Mouse (Mus musculus) adrenal gland, adult (tissue): ENCODE results near the gene Rab27a.
A peak's percentile ranks its signal among the peaks of the same experiment; 100 is the strongest.
"Not testable (repeated sequence)": the region's sequence is repeated elsewhere in the genome, so short reads cannot be mapped to it uniquely, and the experiment has no call there.

Experiments
- DNase-seq, 2 experiments: peaks; one replicate each; pipeline ENCODE4 v3.0.0; 2022 to 2023; ENCODE audit warnings: low spot score in 1 of 2; ENCODE audit not compliant: inconsistent age in 2 of 2

Rab27a gene

DNA sequence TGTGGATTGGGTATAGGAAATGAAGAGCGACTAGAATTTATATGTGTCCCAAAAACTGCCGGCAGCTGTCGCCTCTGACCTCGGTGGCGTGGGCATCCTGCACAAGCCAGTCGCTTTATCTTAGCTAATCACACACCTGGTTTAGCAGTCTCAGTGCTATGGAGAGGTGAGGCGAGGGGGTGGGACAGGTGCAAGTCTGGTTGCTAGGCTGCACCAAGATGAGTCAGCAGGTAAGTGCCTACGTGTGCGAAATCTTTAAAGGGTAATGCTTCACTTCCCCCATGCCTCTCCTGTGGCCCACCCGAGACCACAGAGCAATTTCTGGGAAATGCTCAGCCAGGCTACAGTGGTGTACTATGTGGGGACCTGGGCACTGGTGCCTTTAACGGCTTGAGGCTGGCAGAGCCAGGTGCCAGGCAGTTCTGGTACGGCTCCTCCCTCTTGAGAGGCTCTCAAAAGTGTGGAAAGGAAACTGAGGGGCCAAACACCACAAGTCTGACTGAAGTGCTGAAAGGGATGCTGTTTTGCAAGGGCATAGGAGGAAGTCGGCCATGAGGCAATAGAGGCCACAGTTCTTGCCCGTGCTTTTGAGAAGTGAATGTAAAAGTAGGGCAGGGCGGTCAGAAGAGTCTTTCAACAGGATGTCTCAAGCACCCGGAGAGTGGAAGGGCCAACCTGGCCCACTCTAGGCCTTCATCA, 44.7 kb downstream of the Rab27a start:
- peak in 1 of 2 experiments; percentile 35 for DNase-seq

DNA sequence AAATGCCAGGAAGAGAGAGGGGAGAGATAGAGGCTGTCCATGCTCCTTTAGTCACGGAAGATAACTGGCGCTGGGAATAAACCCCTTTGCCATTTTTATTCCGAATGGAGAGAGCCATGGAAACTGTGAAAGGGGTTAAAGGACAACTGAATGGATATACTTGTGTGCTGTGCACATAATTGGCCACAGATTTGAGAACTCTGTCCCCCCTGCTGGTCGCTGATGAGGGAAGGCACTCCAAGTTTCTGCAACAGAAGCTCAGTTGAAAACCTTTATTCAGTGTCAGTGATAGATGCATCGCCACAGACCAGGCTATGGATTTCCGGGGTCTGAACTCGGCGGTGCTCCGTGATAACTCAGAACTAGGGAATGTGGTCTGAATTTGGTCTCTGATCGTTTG, 45.5 kb downstream of the Rab27a start:
- DNase-seq = peak in 1 of 2 experiments; percentile 17

DNA sequence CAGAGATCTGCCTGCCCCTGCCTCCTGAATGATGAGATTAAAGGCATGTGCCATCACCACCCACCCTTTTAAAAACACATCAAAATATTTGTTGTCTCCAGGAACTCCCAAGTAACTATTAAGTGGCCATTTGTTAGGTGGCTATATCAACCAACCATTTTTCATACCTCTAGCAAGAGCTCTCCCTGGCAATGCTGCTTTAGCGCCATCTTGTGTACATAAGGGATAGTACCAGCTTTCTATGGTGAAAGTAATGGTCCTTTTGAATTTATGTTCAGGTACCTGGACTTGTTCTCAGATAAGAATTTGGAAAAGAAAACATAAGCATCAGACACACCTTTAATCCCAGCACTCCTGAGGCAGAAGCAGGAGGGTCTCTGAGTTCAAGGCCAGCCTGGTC, 47.1 kb downstream of the Rab27a start:
- DNase-seq = peak in 1 of 2 experiments; percentile 85

DNA sequence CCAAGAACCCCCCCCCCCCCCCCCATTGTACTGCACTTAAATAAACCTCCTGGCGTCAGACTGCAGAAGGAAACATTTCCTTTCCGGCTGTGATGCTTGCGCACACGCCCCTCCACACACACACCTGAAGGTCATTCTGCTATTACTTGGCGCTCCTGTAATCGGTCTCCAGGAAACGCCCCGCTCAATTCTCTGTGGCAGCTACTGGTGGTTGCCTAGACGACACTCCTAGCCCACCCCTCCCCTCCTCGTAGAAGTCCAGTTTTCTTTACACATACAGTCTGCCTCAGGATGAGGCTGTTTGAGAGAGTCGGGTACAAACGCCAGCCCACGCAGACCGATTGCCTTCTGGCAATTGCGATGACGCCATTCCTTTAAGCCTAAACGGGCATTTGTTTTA, 49.9 kb downstream of the Rab27a start:
- no peak for DNase-seq

DNA sequence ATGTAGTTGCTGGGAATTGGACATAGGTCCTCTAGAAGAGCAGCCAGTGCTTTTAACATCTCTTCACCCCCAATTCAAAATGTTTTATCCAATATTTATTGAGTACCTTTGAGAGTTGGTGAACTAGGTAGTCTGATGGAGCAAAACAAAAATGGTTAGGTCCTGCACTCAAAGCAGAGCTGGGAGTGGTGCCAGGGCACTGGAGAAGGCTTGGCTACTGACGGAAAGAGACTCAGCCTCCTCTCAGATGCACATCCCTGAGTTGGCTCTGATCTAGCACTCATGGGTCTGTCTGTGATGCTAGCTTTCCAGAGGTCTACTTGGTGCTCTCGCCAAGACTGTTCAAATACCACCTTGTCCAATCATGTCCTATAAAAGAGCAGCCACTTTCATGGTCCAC, 53.2 kb downstream of the Rab27a start:
- no peak for DNase-seq

DNA sequence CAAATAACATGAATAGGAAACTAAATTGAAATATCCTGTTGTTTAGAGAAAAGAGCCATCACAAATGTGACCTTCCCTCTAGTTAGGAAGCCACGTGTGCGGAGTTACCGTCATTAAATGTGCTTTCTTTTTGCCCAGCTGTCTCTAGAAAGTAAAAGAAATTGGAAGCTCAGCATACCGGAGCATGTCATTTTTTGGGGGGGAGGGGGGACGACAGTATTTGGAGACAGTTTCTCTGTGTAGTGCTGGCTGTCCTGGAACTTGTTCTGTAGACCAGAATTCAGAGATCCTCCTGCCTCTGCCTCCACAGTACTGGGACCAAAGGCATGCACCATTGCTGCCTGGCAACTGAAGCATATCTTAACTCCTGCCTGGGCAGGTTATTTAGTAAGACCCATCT, 56.9 kb downstream of the Rab27a start, which contains the start of gene Khdc3:
Khdc3 (plus strand) TSS at position 301 of the 400 bp plus-strand sequence.
- no peak for DNase-seq

DNA sequence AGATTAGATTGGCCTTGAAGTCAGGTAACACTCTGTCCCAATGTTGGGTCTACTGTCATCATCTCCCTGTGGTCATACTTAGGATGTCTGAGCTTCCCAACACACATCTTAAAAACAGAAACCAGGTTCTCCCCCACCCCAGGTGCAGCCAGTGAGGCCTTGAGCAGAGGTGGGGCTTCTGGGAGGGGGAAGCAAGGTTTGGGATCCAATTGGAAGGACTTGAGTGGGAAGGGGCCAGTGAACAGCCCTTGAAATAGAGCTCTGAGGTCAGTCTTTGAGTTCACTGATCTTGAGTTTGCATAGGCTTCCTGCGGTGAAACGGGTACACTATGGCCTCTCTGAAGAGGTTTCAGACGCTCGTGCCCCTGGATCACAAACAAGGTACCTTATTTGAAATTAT, 57.5 kb downstream of the Rab27a start, which contains the start of gene Gm20509:
Gm20509 (plus strand) TSS at position 290 of the 400 bp plus-strand sequence.
- DNase-seq = no peak

DNA sequence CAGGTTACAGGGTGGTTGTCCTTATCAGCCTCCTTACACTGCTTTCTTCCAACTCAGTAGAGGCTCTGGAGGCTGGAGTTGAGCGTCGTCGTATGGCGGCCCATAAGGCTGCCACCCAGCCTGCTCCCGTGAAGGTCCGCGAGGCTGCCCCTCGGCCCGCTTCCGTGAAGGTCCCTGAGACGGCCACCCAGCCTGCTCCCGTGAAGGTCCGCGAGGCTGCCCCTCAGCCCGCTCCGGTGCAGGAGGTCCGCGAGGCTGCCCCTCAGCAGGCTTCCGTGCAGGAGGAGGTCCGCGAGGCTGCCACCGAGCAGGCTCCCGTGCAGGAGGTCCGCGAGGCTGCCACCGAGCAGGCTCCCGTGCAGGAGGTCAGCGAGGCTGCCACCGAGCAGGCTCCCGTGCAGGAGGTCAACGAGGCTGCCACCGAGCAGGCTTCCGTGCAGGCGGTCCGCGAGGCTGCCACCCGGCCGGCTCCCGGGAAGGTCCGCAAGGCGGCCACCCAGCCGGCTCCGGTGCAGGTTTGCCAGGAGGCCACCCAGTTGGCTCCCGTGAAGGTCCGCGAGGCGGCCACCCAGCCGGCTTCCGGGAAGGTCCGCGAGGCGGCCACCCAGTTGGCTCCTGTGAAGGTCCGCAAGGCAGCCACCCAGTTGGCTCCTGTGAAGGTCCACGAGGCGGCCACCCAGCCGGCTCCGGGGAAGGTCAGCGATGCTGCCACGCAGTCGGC, 58.7 kb downstream of the Rab27a start:
- peak; percentile 51 to 89 for DNase-seq

DNA sequence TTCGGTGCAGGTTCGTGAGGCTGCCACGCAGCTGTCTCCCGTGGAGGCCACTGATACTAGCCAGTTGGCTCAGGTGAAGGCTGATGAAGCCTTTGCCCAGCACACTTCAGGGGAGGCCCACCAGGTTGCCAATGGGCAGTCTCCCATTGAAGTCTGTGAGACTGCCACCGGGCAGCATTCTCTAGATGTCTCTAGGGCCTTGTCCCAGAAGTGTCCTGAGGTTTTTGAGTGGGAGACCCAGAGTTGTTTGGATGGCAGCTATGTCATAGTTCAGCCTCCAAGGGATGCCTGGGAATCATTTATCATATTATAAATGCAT, 59.2 kb downstream of the Rab27a start:
- DNase-seq = no peak

DNA sequence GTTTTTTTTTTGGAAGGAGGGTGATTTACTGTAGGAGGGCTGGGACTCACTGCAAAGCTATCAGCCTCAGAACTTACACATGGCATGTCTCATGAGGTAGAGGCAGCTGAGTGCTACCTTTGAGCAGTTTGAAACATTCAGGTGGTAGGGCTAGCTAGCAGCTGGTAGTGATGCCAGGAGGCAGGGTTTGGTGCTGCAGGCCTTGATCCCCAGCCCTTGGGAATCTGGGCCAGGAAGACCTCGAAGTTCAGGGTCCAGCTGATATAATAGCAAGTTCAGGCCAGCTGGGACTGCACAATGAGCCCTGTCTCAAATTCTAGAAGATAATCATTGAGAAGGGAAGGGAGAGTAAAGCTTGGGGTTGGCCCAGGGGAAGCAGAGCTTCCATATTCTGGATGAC, 60.5 kb downstream of the Rab27a start:
- peak in 1 of 2 experiments; percentile 76 for DNase-seq

DNA sequence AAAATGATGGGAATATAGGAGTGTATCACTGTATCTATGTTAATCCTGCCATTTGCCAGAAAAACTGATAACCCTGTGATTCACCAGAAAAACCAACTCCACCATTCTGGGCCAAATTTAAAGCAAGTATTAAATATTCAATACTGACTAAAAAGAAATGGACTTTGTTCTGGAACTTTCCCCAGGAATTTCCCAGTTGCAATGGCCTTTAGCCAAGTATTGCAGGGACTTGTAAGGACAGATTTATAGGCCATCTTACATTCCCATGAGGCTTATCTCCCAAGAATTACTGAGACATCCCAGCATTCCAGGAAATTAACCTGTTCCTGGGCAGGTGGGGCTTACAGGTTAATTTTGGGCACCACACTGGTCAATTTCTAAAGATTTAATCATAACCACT, 61.1 kb downstream of the Rab27a start:
- DNase-seq = peak in 1 of 2 experiments; percentile 44

DNA sequence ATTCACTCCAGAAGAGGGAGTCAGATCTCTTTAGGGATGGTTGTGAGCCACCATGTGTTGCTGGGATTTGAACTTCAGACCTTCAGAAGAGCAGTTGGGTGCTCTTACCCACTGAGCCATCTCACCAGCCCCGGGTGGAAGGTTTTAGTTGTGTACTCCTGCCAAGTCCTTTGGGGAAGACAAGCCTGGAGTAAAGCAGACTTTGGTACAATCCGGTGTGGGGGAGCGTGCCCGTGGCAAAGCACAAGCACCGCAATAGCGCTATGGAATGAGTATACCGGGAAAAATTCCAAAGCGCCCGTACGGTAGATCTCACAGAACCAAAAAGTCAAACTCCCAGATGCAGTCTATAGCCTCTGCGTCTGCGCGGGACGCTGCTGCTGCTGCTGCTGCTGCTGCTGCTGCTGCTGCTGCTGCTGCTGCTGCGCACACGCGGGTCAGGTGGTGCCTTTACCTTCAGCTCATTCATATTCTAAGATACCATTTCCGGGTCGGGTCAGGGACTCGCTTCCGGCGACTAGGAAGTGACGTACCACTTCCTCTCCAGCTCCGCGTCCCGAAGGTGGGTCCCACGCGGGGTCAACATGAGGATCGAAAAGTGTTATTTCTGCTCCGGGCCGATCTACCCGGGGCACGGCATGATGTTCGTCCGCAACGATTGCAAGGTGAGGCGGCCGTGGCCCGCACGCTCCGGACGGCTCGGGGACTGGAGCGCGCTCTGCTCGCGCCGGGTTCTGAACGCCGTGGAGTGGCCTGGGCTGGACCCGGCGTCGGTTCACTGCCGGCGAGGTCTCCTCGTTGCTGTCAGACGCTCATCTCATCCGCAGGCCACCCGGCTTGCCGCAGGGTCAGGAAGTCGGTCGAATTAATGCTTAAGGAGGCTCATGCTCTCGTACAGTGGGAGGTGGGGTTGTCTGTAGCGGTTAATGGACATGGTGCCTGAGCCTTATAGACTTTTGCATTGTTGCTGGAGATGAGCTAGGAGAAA, 68.6 kb downstream of the Rab27a start, which contains the start of gene Rsl24d1:
Rsl24d1 (plus strand) TSS at position 508 of the 988 bp plus-strand sequence.
- DNase-seq = peak; percentile 90 to 96

DNA sequence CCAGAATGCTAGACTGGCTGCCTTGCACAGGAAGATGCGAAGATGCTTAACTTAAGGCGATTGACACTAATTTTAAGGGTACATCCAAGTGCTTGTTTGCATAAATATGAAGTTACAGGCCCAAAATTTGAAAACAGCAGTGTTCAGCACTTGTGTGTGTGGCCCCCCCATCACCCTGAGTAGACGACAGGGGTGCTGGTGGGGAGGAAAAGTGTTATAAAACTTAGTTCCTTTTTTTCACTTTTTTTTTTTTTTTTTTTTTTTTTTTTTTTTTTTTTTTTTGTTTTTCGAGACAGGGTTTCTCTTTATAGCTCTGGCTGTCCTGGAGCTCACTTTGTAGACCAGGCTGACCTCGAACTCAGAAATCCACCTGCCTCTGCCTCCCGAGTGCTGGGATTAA, 72.0 kb downstream of the Rab27a start:
- not testable (repeated sequence) for DNase-seq

DNA sequence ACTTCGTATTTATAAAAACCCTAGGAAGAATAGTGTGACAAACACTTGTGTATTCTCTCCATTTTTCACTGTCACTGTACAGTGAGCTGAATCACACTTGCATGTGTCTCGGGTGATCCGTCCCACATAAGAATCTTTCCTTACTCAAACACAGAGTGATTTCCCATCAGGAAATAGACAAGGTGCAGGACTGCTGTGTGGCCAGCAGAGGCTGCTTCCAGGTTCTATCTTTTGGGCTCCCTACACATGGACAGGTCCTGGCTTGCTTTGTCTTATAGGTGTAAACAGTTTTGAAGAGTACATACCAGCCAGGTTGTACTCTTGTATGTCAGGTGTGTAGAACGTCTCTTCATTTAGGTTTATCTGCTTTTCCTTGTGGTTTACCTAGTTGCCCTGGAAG, 73.4 kb downstream of the Rab27a start:
- no peak for DNase-seq

DNA sequence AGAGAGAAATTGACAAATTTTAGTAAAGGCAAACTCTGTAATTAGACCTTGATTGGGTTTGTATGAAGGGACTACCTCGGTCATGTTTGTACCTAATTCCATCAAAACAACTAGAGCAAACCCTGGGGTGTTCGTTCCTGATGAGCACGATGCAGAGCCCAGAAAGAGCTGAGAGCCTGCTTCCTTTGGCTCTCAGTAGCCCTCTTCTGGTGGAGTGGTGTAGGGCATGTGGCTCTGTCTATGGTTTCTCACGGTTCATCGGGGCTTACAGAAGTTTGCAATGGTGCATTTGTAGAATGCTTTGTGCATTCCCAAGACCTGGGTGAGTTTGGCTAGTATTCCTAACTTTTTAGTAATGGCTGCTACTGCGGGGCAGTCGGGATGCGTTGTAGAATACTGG, 77.1 kb downstream of the Rab27a start:
- DNase-seq = peak in 1 of 2 experiments; percentile 48

DNA sequence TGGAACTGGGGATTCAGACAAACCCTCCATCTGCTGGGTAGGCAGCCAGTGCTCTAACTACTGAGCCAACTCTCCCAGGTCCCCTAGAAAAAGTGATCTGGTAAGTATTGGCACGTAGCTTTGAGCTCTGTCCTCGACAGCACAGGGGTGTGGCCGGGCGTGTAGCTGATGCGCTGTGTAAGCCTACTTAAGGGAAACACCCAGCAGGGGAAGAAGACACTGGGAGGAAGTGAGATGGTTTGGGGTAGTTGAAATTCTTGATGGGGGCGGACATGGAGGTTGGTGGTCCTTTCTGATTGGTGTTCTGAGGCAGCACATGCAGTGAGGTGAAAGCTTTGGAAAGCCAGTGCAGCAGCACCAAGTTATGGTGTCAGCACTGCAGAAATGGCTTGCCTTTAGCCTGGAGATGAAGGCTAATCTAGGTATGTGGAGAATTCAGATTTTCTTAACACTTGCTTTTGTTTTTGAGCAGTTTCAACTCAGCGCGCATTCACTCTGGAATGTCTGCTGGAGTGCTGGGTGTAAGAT, 80.5 kb downstream of the Rab27a start:
- no peak for DNase-seq

DNA sequence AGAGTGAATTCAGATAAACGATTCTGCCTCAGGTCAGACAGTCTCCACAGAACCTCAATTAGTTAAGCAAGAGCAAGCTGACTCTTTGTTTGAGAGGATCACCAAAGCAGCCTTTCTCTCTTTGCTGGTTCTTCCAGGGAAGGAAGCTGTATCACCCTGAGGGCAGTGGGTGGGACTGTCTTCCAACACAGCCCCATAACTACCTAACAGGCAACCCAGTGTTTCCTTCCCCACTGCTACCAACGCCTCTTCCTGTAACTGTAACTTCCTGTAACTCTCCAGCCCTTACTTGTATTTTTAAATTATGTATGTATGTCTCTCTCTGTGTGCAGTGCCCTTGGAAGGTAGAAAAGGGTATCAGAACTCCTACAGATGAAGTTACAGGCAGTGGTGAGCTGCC, 82.8 kb downstream of the Rab27a start:
- DNase-seq = no peak

DNA sequence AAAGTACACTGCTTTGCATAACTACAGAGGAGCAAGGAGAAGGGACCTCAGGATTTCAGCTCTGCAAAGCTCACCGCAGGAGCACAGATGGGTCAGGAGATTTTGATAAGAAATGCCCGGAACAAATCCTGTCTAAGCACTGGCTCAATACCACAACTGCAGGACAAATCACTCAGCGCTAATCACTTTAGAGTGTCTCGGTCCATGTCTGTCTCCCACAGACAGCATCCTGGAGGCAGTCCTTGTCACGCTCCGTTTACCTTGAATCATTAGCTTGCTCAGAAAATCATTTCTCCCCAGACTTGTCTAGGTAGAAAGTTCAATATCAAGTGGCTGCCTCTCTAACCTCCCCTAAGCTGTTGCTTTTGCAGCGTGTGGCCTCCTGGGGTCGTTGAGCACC, 85.2 kb downstream of the Rab27a start:
- DNase-seq = no peak

DNA sequence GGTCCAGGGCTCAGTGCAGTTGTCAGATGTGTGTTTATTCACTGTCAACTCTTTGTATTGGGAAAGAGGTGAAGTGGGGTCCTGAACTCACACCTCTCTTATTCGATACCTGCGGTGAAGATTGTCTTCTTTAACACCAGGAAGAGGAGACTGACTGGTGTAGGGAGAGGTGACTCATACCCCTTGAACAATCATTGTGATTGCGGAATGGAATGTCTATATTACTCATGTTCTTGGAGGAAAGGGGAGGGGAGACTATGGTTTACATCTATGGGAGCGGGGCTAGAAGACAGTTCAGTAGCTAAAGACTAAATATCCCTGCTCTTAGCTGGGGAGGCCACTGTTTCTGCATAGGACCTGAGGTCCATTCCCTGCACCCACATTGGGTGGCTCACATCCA, 85.9 kb downstream of the Rab27a start:
- DNase-seq = no peak

DNA sequence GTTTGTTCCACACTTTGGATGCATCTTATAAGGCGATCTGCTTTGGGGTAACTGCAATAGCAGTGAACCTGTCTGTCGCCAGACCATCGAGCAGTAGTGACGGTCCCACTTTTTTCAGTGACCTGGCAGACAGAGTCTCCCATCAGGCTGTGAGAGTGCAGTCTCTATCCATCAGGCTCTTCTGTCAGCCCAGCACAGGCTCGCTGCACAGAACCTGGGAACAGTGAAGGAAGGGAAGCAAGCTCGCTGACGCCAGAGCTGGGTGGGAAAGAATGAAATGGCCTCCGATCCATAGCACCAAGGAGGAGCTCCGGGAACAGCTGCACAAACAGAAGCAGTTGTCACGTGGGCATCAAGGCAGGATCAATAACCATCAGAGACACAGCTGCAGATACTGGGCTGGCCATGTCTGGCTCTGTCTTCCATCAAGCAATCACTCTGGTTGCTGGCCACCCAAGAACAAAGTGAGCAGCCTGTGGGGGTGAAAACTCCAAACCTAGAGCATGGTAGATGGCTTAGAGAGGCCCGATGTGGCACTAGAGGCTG, 92.8 kb downstream of the Rab27a start:
- DNase-seq = no peak
